Mouse (Mus musculus) erythroblast, embryonic 14.5 days (primary cell): ENCODE data around the gene Hoxb1.

Experiments
- GATA1 ChIP-seq: IDR thresholded peaks from 2 replicates; pipeline ENCODE4 v1.6.1; 2012; ENCODE audit warnings: low read length, inconsistent platforms, mixed read lengths
- TAL1 ChIP-seq: IDR thresholded peaks from 3 replicates; pipeline ENCODE4 v1.6.1; 2012; ENCODE audit warnings: low read length, inconsistent platforms, mixed read lengths

GRCm38 (mm10) chr11:96334002-96334364, 31.6 kb upstream of the Hoxb1 start:
- TF ChIP-seq GATA1 (no peak), TAL1 (no peak)
